In the genomic region with DNA sequence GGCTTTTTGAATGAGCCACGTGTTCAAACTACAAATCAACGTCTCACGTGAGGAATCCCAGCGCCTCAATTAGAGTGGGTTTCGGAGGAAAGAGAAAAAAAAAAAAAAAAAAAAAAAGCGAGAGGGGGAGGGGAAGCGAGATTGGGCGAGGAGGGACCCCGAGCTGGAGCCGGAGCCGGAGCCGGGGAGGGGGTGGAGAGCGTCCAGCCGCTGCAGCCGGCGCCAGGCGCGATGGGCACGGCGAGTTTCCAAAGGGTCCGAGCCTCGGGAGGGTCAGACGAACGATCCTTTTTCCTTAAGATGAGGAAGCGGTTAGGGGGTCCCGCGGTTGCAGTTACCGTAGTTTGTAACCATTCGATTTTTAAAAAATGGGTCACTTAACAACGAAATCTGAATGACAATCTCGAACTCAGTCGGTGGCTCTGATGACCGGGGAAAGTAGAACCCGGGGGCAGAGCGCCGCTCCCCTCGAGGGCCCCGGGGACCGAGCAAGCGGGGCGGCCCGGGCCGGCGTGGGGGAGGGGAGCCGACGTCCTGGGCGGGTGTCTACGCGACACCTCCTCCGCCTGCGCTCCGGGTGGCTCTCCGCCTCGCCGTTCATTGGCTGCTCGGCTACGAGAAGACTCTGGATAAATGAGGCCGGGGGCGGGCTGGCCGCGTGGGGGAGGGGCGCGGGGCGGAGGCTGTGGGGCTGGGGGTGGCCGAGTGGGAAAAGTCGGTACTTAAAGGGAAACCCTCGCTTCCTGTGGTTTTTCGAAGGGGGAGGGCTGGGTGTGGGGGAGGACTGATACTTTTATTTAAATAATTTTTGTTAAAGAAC, we compare ENCODE assay signal across 7 mouse cellular contexts. TPM values are rescaled to one million over a fixed set of nuclear protein-coding genes. Genes with fewer than 3 reads are reported as not detected.
DNase-seq lines count a peak whose midpoint lies in the region; ATAC-seq lines count a peak whose summit lies in the region.

A gene (minus strand): TSS at position 30 of the 820 bp plus-strand sequence.

- 2% methylated on average over 65 of the region's 68 CpGs for WGBS in liver, embryonic 11.5 days

- H3K4me1 ChIP-seq in liver, embryonic 11.5 days (replicated peaks; ENCODE audit: control insufficient read depth, insufficient read depth, low read length), result peaks cover 25% of the 10 kb centered on the region

- DNase-seq in B cell, adult 2 months, result peak; percentile 67 to 71
- DNase-seq in embryo, embryonic 11 days, result peak; percentile 96
- DNase-seq in heart, postnatal 14 days, result peak; percentile 71 to 74
- DNase-seq in liver, embryonic 11.5 days (ENCODE audit: low spot score), result peak; percentile 96
- peak; percentile 91 for DNase-seq in retina, embryonic 14.5 days (ENCODE audit: low spot score)
- peak; percentile 98 for DNase-seq in yolk sac, embryonic 10.5 days (ENCODE audit: low spot score)

- peak; percentile 25 for ATAC-seq in CD4-positive, CD25-positive, alpha-beta regulatory T cell, adult 4 months
- ATAC-seq in liver, embryonic 11.5 days (replicated peaks; ENCODE audit: low FRiP score), result peak; percentile 78

- peak within 1 kb of the TSS; percentile 96 for H3K9ac ChIP-seq in liver, embryonic 11.5 days (ENCODE audit: low read depth, low read length)

- intact Hi-C loops in heart, postnatal 14 days (cut with DNase I), result loop anchor here (5.0 kb wide), 1 partner anchor 143 kb away; a partner anchor contains a TSS

- H3K9me3 ChIP-seq in liver, embryonic 11.5 days (ENCODE audit: control insufficient read depth, low read length), result no peaks in the 10 kb centered on the region

- peak within 1 kb of the TSS; percentile 98 for H3K4me3 ChIP-seq in liver, embryonic 11.5 days (ENCODE audit: low read depth, low read length)

- H3K4me2 ChIP-seq in liver, embryonic 11.5 days, result peak within 1 kb of the TSS; percentile 99

- H3K36me3 ChIP-seq in liver, embryonic 11.5 days (ENCODE audit: control insufficient read depth, insufficient read depth, low read length), result no peaks in the 10 kb centered on the region

- H3K27me3 ChIP-seq in liver, embryonic 11.5 days (replicated peaks; ENCODE audit: control insufficient read depth, insufficient read depth, low read length), result no peaks in the 10 kb centered on the region

- H3K27ac ChIP-seq in liver, embryonic 11.5 days (ENCODE audit: low read depth, low read length), result peak within 1 kb of the TSS; percentile 99

RNA-seq across cellular contexts. Expression of the gene that starts here (rescaled TPM):
- polyA plus RNA-seq in CD4-positive, CD25-positive, alpha-beta regulatory T cell, adult 4 months (2017; shearing (Covaris generic)), result 1 to 10 TPM; 1.2 to 3.0 TPM
- 1 to 10 TPM in 1 of 2 experiments, under 1 TPM in 1; 0.93 to 1.6 TPM for total RNA-seq in heart, postnatal 14 days (2021)
- polyA plus RNA-seq in liver, embryonic 11.5 days (2014; fragmentation: Nextera tagmentation; extraction: Ambion mirVana), result 57.8 and 61.5 TPM in 2 replicates

Comparison
In these comparisons a context has a peak if more than half of its experiments do, and no peak if none do; other contexts are left out.
1. Peak in every context shown above with its lines: DNase-seq, ATAC-seq, H3K4me3 ChIP-seq and H3K27ac ChIP-seq.
2. RNA of the gene that starts here (polyA plus RNA-seq): 57.8 to 61.5 TPM in liver, embryonic 11.5 days; 1.2 to 3.0 TPM in CD4-positive, CD25-positive, alpha-beta regulatory T cell, adult 4 months; every median in the first group is over 10 times any median in the second.